Mouse (Mus musculus): ENCODE results near the gene Celsr2.

The Celsr2 gene

DNA sequence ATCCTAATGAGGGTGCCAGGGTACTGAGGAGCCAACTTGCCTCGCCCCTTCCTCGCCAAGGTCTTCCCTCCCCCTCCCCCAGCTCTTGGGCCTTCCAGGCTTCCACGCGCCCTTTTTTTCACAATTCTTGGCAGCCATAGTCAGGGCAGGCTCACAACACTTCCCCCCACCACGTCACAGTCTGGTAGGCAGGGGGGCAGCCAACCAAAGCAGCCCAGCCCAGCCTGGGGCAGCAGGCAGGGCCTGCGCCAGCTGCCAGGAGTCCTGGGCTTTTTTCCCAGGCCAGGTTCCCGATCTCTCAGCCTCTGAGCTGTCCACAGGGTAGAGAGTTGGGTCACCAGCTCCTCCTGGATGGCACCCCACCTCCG is 3.6 kb downstream of the Celsr2 start:
- DNase-seq (ENCODE audit: low spot score in 2 of 2): no peak

- no peak for DNase-seq (ENCODE audit: low spot score in 2 of 2)
Observed at GRCm38 (mm10) chr3:108411026-108411753, 4.2 kb downstream of the Celsr2 start.

GRCm38 (mm10) chr3:108410359-108410714 is 5.0 kb downstream of the Celsr2 start:
- no peak for DNase-seq (ENCODE audit: low spot score in 2 of 2)

DNA sequence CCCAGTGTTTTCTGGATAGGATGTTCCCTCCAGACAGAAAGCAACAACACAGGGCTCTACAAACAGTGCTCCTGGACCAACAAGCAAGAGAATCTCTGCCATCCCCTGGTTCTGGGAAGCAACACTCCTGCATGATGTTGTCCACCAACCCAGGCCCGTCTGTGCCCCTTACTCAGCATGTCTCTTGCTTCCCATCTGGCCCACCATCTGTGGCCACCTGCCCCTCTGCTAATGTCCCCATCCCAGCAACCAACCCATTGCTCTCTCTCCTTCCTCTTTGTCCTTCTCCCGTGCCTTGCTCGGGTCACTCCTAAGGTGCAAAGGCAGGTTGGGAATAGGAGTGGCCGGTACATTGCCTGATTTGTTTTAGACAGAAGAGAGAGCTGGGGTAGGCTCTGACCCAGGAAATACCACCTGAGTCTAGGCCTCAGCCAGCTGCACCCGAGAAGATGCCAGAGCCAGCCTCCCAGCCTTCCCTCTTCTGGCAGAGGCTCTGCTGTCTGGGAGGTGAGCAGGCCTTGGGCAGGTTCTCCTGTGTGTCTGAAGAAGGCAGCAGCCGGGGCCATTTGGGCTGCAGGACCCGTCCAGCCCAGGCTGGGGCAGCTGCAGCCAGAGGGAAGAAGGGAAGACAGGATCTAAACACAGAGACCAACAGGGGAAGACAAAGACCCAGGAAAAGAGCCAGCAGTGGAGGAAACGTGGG is 5.5 kb downstream of the Celsr2 start:
- DNase-seq (ENCODE audit: low spot score in 2 of 2): no peak

DNA sequence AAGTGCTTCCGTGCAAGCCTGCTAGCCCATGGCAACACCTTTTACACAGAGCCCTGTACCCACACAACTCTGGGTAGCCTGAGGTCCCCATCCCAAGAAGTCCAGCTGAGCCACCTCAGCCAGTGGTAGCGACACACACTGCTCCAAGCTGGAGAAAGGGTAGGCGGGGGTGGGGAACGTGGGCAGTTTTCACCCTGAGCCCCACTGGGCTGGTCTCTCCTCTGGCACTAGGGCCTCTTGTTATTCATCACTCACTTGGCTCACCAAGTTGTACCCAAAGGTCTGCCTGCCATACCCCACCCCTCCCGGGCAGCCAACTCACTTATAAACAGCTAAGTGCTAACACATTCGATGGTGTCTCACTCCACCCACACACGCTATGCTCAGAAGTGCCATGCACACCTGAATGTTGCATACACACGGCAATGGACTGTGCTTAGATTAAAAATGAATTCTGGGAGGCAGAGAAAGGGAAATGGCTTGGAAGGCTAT is 6.8 kb downstream of the Celsr2 start:
- no peak for DNase-seq (ENCODE audit: low spot score in 2 of 2)

DNA sequence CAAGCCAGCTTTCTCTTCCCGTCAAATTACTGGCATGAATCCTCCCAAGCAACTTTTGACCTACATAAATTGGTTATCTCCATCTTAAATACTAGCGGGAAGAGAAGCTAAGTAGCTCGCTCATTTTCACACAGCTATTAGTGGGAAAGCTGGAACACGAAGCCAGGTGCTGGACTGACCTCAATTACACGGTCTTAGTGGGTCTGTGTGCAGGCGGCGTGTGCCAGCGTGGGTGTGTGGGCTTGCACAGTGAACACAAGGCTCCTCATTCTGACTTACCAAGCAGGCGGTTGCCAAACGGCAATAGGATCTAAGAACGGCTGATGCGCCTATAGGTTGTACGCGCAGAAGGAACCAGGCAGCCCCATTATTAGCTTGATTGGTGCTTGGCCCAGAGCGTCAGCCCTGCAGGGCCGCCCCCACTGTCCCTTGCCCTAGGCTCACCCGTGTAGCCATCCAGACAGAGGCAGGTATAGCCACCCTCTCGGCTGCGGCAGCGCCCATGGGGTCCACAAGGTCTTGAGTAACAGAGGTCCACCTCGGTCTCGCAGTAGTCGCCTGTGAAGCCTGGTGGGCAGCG is 9.0 kb downstream of the Celsr2 start:
- no peak for DNase-seq (ENCODE audit: low spot score in 2 of 2)

- DNase-seq (ENCODE audit: low spot score in 2 of 2): no peak
Observed at GRCm38 (mm10) chr3:108405536-108406305, 9.6 kb downstream of the Celsr2 start.

- no peak for DNase-seq (ENCODE audit: low spot score in 2 of 2)
Observed at GRCm38 (mm10) chr3:108402528-108402920, 12.8 kb downstream of the Celsr2 start.

DNA sequence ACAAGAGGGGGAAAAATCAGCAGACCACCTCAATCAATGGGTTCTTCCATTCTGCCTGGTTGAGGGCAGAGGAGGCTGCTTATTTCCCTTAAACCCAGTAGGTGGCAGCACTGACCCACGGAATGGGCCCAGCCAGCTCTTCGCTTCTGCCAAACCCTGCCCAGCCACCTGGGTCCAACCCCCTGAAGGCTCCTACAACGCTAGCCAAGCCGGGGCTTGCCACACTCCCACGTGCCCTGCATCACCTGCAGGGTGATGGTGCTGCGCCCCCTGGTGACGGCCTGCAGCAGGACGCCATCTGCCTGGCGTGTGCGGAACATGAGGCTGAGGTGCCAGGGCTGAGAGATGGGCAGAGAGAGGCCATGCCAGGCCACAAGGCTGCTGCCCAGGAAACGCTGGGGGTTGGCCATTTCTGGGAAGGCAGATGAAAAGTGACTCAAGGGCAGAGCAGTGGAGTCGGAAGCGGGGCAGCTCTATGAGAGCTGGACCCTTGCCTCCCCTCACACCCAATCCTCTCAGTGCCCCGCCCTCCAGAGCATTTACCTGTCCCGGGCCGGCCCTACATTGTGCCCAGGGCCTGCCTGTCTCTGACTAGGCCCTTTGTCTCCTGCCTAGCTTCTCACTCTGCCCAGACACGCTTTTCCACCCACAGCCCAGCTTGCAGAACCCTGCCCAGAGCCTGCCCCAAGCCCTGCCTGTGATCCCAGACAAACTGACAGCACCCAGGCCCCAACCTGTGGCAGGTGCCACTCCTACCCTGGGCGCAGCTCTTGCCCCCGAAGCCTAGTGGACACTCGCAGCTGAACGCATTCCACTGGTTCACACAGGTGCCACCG is 13.4 kb downstream of the Celsr2 start:
- DNase-seq (ENCODE audit: low spot score in 2 of 2): peak; percentile 74 to 84

GRCm38 (mm10) chr3:108400442-108400841 is 14.9 kb downstream of the Celsr2 start:
- DNase-seq (ENCODE audit: low spot score in 2 of 2): no peak

DNA sequence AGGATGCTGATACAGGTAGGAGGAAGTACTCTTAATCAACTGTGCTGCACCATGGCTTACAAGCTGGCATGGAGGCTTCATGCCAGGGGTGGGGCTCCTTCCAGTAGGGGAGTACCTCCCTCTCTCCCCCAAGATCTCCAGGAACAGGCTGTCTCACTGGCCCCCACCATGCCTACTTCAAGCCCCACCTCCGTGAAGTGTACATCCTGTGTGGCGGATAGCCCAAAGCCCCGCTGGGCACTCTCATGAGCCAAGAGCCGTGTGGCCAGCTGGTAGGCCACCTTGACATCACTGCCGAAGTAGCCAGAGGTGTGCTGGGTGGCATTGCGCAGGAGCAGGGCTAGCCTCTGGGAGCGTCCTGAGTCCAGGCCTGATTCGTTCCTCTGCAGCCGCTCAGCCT is 17.1 kb downstream of the Celsr2 start:
- DNase-seq (ENCODE audit: low spot score in 2 of 2): no peak

DNA sequence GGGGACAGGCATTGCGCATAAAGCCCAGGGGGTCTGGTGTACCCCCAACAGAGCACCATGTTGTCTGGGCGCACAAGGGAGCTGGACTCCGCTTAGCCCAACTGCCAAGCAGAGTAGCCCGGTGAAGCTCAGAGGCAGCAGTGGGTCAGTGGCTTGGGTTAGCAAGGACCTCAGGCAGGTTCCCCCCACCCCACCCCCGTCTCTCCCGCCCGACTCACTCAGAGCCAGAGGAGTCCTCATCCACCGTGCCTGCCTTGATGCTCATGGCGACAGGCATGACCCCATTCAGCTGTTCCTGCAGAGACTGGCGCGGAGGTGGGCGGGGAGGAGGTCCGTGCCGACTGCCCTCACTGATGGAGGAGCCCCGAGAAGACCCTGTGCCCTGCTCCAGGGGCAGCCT is 22.6 kb downstream of the Celsr2 start:
- DNase-seq (ENCODE audit: low spot score in 2 of 2): no peak

- no peak for DNase-seq (ENCODE audit: low spot score in 2 of 2)
Observed at GRCm38 (mm10) chr3:108392299-108392698, 23.1 kb downstream of the Celsr2 start.

DNA sequence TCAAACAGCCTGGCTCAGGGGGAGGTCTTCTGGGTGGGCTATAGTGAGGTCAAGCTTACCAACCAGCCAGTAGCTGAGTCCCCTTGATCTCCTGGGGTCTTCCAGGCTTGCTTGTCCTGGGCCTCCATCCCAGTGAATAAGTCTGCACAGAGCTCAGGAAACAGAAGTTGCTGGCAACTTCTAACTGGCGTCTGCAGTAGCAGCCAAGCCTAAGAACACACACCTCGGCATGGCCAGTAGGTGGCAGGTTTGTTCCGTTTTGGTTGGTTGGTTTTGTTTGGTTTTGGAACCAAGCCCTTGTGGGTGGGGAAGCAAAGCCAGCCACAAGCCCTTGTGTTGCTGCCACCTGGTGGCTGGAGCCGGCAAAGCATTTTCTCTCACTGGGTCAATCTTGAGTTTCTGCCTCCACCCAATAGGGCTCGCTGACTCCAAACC is 26.2 kb downstream of the Celsr2 start:
- DNase-seq (ENCODE audit: low spot score in 2 of 2): peak; percentile 89 to 95

DNA sequence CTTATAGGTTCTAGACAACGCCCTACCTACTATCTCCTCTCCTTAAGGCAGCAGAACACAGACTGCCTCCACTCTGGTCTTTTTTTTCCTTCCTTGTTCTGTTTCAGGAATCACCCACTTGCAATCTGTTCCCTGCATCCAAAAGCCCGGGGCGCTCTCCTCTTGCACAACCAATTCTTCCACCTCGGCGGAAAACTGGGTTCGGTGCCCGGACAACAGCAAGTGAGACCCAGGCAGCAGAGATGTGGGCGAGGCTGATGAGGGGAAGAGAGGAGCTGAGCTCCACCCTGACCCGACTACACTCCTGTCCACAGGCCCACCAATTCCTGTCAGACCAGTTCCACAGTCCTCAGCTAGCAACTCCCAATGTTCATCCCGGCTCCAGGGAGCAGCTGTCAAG is 29.2 kb downstream of the Celsr2 start:
- DNase-seq (ENCODE audit: low spot score in 2 of 2): no peak

- no peak for DNase-seq (ENCODE audit: low spot score in 2 of 2)
Observed at GRCm38 (mm10) chr3:108384425-108384824, 30.9 kb downstream of the Celsr2 start.

GRCm38 (mm10) chr3:108383485-108384354 is 31.6 kb downstream of the Celsr2 start, which contains the start of gene Psrc1:
Gene Psrc1 (plus strand): TSS chr3:108383839.
- peak; percentile 77 to 78 for DNase-seq (ENCODE audit: low spot score in 2 of 2)

DNA sequence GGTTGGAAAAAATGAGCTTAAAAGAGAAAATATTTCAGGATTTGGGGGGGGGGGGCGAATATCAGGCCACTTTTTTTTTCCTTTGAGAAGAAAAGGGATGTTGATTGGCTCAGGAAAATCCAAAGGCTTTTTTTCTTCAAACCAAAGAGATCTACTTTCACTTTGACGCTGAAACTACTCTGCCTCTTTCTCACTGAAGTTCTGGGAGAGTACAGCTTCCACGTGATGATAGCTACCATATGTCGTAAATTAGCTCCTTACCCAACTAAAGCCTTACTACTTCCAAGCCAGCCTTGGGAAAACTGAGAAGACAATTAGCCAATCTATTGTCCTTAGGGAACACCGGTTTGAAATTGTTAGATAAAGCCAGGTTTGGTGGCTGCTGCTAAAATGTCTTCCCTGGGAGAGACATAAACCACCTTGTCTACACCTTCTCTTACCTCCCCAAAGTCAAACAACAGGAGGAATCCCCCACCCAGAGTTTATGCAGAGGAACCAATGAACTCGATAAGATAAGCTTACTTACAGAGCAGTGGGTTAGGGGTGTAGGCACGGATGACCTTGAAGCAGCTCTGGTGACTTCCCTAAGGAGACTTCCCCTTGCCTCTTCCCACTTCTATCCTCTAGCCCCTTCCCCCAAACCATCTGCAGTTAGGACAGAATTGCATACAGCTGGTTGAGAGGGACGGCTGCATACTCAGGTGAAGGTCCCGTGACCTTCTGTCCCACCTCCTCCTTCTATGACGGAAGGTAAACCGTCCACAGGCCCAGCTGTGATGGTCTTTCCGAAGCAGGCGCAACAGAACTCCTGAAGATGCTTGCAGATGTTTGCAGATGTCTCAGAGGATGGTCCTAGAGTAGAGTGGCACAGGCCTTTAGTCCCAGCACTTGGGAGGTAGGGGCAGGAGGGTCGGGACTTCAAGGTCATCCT is 33.1 kb downstream of the Celsr2 start:
- no peak for DNase-seq (ENCODE audit: low spot score in 2 of 2)

GRCm38 (mm10) chr3:108380695-108381094 is 34.7 kb downstream of the Celsr2 start:
- DNase-seq (ENCODE audit: low spot score in 2 of 2): no peak

Measured in spleen, postnatal 14 days (tissue).